Mouse (Mus musculus) cerebellum, adult 9-10 months (tissue): ENCODE data around the gene Ppp2r2c.

Source experiments
- DNase-seq: peaks from one replicate; pipeline ENCODE4 v3.0.0; 2022

Ppp2r2c gene

DNA sequence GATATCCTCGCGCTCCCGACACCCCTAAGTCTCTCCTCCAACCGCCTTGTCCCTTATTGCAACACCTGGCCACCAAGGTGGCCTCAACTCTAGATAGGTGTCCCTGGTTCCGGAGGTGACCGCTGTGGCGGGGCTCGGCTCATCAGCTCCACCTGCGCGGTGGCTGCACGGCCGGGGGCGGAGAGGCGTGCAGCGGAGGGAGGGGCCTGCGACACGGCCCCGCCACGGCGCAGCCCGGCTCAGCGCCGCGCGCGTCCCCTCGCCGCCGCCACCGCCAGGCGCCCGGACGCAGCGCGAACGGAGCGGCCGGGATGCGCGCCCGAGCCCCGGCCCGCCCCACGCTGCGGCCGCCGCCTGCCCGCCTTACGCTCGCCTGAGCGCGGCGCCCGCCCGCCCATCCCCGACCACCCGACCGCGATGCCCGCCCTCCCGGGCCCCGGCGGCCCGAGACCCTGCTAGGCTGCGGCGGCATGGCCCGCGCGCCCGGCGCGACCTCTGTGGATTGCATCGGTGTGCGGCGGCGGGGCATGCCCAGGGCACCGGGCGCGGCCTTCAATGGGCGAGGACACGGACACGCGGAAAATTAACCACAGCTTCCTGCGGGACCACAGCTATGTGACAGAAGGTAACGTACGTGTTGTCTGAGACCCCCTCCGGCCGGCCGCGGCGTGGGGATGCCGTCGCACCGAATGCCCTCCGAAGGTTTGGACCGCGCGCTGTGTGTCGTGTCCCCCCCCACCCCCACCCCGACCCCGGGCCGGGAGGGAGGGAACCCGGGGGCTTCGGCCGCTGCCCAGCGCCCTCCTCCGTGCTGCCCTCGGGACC lies at the start of gene Ppp2r2c:
Ppp2r2c (plus strand) TSS at position 248 of the 825 bp plus-strand sequence.
- peak; percentile 76 for DNase-seq

DNA sequence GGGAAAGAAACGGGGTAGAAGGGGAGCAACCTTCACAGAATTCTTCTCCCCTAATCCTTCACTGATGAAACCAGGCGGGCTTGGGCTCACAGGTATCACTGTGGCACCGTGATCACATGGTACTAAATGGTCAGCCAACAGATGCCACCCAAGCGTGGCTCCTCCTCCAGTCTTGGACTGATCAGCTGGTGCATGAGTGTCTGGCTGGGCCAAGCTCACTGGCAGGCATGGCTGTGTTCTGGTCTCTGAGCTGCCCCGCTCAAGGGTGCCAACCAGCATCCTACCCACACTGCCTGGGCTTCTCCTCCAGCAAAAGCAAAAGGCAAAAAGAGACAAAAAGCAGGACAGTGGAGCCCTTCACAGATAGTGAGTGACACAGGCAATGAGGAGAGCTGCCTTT lies 48.6 kb upstream of the Ppp2r2c start:
- no peak for DNase-seq

DNA sequence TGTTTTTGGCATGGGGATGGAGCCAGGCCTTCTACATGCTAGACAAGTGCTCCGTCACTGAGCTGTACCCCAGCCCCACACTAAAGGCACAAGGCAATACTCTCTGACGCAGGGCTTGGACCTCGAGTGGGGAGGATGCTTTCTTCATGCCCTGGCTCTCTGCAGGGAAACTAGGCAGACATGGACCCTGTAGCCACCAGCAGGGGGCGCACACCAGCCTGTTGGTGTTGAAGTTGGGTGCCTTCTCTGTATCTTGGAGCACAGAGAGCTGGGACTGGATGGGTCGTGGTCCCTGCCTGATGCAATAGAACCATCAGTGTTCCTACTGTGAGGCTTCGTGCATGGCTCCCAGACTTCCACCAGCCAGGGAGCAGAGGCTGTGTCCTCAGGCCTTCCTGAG lies 48.2 kb upstream of the Ppp2r2c start:
- DNase-seq: peak; percentile 68

DNA sequence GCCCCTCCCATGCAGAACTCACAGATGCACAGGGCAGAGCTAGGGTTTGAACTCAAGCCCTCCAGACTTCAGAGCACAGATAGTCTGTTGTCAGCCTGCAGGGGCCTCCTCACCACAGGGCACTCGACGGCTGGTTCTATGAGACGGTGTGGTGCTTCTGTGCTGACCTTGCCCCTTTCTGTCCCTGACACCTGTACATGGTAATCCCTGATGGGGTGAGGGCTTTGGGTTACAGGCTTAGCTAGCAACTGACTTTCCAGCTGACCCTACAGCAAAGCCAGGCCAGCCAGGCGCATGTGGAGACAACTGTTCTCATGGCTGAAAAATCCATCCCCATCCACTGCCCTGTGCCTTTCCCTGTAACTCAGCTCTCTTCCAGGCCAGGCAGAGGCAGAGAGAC lies 45.4 kb upstream of the Ppp2r2c start:
- DNase-seq: no peak

DNA sequence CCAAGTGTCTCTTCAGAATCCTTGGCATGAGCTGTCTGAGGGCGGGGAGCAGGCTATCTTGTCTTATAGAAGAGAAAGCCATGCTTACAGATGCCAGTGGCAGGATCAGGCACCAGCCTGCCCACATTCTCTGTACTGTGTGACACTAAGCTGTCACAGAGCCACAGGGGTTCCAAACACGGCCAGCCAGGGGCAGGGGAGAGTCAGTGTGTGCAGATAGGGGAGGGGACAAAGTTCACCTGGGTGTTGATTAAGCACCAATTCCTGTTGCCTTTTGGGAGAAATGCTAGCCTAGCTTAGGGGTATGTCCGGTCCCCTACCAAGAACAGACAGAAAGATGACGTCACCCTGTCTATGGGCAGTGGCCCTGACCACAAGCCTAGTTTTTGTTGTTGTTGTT lies 39.2 kb upstream of the Ppp2r2c start:
- DNase-seq: no peak

DNA sequence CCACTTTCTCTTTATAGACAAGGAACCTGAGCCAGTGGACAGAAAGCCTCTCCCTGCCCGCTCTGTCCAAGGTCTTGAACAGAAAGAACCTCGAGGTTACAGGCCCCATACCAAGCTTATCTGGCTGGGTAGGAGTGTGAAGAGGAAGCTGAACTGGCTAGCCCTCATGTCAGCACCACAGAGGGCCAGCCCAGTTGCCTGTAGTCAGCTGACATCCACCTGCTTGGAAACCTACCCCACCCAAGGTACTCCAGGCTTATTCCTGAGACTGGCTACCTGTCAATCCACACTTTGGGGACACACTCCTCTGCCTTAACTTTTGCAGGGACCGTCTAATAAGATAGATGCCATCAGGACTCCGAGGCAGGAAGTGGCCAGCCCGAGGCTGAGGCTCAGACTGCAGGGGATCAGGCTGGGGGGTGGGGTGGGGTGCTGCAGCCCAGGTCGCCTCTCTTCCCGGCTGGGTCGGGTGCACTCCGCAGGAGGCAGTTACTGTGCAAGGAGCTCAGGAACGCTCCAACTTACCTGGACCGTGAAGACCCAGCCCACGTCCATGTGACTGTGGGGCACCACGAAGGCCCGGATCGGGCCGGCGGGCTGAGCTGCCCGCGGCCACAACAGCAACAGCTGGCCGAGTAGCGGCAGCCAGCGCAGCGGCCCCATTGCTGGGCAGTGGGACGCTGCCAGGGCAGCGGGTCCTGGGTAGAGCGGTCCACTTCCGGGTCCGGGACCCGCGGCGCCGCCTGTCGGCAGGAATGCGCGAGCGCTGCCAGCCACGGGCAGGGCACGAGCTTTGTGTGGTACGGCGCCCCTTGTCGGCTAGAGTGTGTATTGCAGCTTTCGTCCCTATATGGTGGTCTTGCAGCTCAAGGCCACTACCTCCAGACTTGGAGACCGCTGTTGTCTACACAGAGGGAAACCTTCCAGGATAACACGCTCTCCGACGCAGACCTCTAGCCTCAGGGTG lies 38.1 kb upstream of the Ppp2r2c start, which contains the start of gene Man2b2:
Man2b2 (minus strand) TSS at position 741 of the 967 bp plus-strand sequence.
- peak; percentile 91 for DNase-seq

DNA sequence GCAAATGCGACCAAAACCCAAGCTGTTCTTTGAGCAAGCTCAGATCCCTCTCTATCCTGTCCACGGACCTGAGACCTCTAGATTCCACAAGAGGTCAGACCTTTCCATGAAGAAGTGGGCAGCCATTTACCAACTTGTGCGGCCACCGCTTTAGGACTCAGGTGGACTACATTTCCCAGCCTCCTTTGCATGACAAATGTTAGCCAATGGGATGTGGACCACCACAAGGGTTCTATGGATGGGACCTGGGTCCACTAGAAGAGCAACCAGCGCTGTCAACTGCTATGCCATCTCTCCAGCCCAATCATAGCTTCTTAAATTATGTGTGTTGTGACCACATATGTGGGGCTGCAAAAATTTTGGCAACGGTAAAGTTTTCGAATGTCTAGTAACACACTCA lies 37.0 kb upstream of the Ppp2r2c start:
- peak; percentile 68 for DNase-seq

DNA sequence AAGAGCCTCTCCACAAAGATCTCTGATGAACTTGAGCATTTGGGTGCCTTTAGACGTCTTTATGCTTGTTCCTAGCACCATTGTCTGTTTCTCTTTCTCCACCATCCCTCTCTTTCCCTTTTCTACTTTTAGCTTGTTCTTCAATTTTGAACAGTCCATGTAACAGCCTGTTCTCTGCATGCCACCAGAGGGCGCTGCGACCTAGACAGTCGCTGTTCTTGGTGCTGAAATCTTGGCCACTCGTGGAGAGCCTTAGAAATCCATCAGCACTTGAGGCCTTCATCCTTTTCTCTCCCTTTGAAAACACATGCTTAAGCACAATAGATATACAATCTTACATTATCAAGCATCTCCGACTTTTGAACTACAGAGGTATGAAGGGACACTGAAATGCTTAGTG lies 32.4 kb upstream of the Ppp2r2c start:
- DNase-seq: peak; percentile 87

DNA sequence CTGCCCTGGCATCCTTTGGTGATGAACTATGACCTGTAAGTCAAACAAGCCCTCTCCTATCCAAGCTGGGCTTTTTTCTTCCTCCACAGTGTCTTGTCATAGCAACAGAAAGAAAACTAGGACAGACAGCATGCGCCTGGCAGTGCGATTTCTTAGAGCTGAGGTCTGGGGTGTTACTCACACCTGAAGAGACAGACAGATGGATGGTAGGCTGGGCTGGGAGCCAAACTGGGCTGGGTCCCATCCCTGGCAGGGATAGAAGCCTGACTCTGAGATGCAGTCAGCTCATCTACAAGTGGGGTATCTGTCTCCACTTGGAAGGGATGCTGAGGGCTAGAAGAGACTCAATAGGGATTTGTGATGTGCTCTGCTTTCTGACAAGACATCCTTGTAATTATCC lies 29.3 kb upstream of the Ppp2r2c start:
- DNase-seq: peak; percentile 85

DNA sequence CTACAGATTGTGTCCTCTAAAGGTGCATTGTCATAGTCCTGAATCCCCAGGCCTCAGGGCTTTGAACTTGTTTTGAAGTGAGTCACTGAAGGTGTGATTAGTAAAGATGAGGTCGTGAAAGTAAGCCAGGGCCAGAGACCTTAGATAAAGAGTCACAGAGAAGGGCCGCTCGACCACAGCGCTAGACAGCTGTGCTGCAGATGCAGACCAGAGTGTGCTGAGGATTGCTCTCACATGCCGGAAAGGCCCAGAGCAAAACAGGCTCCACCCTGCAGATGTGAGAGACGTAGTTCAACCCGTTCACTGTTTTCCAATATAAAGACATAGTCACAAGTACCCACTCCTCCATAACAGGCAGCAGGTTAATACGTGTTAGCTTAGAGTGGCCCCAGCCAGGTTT lies 28.7 kb upstream of the Ppp2r2c start:
- no peak for DNase-seq

DNA sequence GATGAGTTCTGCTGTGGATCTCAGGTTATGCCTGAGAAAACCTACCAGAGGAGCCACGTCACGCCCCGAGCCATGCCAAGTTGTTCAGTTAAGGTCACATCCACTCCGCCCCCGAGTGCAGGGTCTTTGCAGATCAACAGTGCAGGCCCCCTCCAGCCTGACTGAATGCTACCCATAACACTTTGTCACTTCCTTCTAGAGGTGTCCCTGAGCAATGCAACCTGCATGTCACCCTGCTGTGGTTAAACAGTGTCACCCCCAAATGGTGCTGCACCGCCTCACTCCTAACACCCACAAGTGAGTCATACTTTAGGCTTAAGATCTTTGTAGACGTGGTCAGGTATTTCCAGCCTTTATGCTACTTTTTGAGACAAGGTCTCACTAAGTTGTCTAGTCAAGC lies 28.2 kb upstream of the Ppp2r2c start:
- DNase-seq: no peak

DNA sequence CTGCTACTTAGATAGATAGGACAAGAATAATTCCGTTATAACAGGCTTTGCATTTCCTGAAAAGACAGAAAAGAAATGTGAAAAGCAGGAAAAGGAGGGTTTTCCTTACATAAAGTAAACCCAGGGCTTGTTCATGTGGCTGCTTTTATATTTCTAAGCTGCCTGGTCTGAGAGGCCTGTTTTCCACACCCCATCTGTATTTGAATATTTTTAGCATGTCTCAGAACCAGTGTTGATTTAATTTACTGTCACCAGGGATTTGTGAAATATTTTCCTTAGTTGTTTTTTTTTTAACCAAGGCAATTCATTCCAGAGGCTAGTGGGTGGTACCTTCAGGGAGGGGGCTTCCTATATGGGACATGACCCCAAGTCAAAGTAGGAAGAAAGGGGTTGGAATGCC lies 26.6 kb upstream of the Ppp2r2c start:
- DNase-seq: no peak

DNA sequence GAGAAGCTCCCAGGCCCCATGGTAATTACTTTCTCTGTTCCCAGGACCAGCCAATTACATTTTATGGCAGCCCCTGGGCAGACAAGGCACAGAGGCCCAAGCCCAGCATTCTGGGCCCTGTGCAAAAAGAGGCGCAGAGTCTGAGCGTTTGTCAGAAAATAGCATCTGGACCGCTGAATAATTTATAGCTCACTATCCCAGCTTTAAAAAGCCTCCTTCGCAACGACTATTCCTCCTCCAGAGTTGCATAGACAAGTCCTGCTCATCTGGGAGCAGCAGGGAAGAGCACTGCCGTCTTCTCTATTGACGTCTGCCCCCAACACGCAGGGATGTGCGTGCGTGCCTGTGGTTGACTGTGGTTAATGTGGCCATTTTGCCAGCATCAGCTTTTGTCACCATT lies 23.8 kb upstream of the Ppp2r2c start:
- no peak for DNase-seq

DNA sequence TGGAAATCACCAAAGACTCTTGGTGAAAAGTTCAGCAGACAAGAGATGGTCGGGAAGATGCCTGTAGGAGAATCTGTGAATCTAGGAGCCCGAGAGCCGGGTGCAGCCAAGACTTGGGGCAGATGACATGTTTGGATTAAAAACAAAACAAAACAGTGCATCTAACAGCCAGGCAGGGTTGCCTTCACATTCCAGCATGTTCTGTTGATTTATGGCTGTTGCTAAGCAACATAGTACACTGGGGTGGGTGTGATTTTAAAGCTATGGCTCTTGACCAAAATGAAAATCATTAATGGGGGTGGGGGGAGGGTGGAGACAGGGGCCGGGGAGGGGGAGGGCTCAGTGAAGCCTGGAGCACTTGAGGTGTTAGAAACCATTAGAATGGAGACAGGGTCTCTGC lies 16.7 kb upstream of the Ppp2r2c start:
- no peak for DNase-seq

DNA sequence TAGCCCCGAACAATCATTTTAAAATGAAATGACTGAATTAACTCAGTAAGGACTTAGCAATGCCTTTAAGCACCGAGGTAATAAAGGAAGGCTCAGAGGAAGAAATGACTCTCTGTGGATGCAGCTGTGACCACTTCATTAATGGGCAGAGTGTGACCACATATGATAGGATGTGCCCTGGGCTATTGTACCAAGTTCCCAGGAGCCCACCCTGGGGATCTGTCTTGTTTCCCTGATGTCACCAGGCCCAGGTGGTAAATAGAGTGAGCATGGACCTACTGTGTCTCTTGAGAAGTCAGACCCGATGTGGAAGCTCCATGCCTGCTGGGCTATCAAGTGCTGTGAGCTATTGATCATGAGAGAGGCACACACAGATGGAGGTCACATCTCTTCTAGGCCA lies 13.1 kb upstream of the Ppp2r2c start:
- no peak for DNase-seq

DNA sequence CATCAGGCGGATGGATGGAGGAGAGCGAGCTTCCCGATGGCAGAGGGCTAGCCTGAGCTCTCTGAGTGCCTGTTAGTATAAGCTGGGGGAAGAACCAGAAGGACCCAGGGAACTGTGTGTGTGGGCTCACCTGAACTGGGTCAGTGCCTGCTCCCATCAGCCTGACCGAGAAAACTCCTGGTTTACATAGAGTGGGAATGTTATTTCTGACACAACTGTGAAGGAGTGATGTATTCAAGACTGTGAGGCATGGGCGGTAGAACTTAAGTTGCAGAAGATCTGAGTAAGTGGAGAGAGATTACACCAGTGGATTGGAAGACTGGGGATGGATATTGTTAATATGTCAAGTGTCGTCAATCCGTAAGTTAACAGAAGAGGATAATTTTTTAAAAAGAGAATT lies 11.8 kb upstream of the Ppp2r2c start:
- no peak for DNase-seq

DNA sequence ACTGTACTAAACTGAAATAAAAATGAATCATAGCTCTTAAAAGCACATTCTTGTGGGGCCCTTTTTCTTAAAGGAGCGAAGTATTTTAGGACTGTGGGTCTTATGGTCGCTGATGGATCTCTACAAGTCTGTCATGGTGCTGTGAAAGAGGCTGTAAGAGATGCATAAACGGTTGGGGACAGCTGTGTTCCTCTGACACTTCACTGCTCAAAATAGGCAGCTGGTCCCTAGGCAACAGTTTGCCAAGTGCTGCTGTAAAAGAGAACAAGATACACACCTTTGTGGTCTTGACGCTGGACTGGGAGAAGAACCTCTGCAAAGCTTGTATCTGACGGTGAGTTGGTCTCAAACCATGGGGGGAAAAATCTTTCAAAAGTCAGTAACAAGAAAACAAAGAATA lies 10.8 kb upstream of the Ppp2r2c start:
- no peak for DNase-seq

DNA sequence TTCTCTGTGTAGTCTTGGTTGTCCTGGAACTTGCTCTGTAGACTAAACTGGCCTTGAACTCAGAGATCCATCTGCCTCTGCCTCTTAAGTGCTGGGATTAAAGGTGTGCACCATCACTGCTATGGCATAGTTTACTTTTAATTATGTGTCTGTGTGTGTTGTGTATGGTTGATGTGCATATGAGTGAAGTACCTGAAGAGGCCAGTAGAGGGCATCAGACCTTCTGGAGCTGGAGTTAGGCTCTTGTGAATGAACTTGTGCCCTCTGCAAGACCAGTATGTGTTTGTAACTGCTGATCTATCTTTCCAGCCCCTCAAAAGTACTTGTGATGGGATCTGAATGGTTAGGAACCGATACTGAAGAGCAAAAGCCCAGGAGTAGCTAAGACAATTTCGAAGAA lies 7.2 kb upstream of the Ppp2r2c start:
- DNase-seq: no peak

DNA sequence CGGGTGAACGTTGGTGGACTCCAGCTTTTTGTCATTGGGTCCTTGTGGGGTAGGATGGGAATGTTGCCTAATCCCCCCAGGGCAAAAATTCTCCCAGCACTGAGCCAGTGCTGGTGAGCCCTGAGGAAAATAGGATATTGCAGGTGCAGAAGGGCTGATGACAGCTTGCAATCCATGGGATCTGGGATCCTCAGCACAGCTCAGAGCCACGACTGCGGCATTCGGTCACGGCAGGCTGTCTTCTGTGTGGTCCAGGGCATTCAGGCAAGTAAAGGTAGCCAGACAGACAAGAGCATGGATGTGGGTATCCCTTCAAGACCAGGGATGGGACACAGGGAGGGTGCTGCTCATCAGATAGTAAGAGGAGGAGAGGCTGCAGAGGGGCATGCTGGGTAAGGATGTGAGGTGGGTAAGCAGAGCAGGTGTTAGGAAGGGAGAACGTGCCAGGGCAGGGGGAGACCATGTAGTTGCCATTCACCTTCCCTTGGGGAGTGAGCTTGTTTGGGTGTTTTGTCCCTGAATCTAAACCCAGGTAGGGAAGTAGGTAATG lies 1.5 kb upstream of the Ppp2r2c start:
- peak; percentile 41 for DNase-seq

DNA sequence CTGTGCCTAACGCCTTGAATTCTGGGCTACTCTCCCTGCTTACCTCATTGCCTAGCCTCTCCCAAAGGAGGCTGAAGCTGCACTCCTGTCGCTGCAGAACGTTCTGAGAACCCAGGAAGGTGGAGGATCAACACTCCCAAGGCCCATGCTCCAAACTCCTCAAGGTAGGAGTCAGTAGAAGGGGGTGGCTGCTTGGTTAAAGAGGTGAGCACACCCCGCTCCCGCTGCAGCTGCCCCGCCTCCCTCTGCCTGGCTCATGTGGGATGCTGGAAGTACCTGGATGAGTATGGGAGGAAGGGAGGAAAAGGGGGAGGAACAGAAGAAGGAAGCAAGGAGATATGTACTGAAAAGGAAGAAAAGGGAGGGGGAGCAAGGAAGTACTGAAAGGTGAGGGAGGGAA lies 752 bp upstream of the Ppp2r2c start:
- peak; percentile 70 for DNase-seq

DNA sequence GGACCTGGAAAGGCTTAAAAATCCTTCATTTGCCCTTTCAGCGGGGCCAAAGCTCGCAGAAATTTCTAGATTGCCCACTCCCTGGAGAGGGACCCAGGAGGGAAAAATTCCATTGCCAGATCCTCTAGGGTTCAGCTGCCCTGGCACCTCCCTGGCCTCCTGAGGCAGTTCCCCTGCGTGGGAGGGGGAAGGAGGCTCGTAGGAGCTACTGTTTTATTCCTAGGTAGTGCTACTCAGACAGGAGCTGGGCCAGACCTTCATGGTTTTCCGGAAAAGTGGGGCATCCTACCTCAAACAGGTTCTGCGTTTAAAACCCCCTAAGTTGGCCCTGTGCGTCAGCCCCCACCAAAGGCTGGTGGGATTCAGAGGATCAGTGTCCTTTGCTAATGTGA lies 869 bp downstream of the Ppp2r2c start:
- DNase-seq: peak; percentile 81

DNA sequence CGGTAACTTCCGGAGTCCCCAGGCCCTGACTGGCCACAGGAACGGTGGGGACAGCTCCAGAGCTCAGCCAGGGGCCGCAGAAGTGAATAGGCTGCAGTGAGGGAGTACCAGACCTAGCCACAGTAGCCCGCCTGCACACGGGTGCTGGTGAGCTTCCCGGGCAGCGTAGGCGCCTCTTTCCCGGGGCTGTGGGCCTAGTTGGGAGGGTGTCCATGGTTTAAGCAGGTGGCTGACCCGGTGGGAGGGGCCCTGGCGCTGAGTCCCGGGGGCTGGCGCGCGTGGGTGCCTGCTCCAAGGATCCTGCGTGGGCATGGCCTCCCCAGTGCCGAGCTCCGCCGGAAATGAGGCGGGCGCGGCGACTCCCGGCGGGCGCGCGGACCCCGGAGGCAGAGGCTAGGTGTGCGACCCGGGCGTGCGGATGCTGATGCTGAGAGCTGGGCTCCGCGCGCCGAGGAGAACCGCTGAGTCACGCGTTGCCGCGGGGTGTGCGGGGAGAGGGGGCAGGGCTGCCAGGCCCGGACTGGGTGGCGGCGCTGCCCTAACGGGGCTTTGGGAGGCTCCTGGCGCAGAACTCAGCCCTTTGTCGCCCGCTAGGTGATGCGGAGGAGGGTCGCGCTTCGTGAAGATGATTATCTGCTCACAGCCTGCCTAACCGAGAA lies 1.4 kb downstream of the Ppp2r2c start:
- DNase-seq: peak; percentile 85

DNA sequence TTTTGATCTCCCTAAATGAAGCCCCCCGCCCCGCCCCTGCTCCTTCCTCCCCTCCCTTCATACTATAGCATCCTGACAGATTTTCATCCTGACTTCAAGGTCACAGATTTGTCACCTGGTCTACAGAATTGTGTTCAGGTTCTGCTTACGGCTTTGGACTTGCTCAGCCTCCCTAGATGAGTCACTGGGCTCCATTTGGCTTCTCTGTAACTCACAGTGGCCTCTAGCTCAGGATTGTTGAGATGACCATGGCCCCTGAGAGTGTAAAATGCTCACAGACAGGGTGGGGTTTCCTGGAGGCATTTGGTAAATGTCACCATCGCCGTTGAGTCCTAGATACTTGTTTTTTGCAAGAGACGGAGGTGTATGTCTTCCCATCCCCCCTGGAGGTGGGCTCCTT lies 2.6 kb downstream of the Ppp2r2c start:
- no peak for DNase-seq
